Mouse (Mus musculus) embryonic fibroblast, embryonic 13.5 days (primary cell): ENCODE measurements at regions not wholly inside any gene's neighbourhood (a gene's known extent, or its start where the extent isn't known, plus 50 kb on each side); places are given as distances from the start of the nearest gene placed in this dataset.

Experiments used
- CTCF ChIP-seq: IDR thresholded peaks from 2 replicates; pipeline ENCODE4 v1.5.1; 2011; ENCODE audit warnings: mild to moderate bottlenecking, control low read depth, low read length, moderate library complexity, borderline replicate concordance; ENCODE audit not compliant: insufficient read depth
- POLR2A ChIP-seq: IDR thresholded peaks from 2 replicates; pipeline ENCODE4 v1.6.1; 2011; ENCODE audit warnings: low read depth, mild to moderate bottlenecking, control low read depth, low read length, moderate library complexity

DNA sequence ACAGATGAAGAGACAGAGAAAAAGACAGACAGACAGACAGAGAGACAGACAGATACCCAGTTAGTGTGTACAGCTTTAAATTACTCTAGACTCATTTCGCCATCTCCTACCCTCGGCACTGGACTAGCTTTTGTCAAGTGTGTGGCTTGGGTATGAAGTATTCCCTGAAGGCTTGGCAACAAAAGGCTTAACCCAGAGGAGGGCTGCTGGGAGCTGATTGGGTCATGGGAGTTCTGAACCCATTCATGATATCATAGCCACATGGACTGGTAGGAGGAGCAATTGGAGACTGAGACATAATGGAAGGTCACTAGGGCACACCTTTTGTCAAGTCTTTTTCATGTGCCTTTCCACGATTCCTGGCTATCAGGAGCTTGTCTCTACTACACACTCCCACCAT is 223.7 kb upstream of the Vstm2b start:
- no peak for TF ChIP-seq POLR2A
- no peak for TF ChIP-seq CTCF
